Mouse (Mus musculus) spleen, postnatal 36 days (tissue): ENCODE measurements around the gene Tprn.
"Not testable (repeated sequence)": the region's sequence is repeated elsewhere in the genome, so short reads cannot be mapped to it uniquely, and the experiment has no call there.

Source experiments
- DNase-seq, 2 experiments: peaks; one replicate each; pipeline ENCODE4 v3.0.0; 2022; ENCODE audit warnings: low spot score in 2 of 2, mixed read lengths in 1 of 2

Tprn gene

GRCm38 (mm10) chr2:25237522-25237921 lies 24.9 kb upstream of the Tprn start:
- DNase-seq: no peak

DNA sequence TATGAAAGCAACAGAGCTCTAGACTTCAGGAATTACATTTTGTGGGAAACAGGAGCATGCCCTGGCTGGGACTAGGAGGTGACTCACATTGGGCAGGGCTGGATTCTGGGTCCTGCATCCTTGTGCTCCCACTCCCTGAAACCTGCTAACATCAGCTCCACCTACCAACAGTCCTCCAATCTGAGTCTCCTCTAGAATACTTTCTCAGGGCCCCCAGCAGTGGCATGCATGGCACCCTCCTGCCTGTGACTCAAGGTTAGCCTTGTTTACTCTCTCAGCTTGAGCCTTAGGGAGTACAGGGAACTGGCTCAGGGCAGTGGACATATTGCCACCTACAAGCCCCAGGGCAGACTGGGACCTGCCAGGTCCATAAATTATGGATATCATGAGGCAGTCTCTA lies 24.3 kb upstream of the Tprn start:
- DNase-seq: no peak

DNA sequence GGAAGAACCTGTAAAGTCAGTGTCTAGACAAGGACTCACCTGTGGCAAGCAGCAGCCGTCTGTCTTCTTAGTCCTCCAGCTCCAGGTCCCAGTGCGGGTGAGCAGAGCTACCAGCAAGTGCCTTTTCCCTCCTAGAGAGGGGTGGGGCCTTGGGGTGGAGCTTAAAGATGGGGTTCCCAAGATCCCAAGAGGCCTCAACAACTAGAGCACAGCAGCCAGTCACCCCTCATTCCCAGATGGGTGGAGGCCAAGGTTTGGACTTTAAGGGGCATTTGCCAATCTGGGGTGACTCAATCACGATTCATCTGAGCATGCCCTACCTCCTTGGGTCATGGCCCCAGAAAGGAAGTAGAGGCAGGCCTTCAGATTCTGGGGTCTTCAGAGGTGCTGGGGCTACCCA lies 22.7 kb upstream of the Tprn start:
- no peak for DNase-seq

DNA sequence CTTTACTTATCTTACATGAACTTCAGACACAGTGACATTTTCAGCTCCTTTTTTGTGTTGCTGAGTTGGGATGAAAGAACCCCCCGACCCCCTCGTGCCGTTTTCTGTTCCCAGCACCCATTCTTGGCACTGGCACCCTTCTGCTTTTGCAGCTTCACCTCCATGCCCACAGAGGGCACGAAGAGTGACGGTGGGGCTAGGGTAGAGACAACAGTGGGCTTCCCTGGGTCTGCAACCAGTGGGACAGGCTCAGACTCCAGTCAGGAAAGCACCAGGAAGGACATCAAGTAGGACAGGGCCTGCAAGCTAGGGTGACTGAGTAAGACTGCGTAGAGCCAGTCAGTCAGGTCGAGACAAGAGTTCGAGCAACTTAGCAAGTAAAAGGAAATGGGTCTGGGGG lies 22.1 kb upstream of the Tprn start:
- DNase-seq: no peak

GRCm38 (mm10) chr2:25240723-25241437 lies 21.5 kb upstream of the Tprn start:
- peak; percentile 35 to 49 for DNase-seq

DNA sequence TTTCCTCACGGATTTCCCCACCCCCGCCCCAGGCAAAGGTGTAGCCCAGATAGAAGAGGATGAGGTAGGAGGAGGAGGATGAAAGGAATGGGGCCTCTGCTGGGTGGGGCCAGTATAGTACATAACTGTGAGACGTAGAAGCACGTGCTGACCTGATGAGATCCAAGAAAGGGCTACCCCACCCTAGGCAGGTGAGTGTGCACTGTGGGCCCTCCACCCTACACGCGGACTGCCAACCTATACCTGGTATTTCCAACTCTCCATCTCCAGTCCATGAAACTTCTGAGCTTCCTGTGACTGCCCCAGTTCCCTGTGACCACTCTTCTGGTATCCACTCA lies 21.0 kb upstream of the Tprn start:
- DNase-seq: no peak

DNA sequence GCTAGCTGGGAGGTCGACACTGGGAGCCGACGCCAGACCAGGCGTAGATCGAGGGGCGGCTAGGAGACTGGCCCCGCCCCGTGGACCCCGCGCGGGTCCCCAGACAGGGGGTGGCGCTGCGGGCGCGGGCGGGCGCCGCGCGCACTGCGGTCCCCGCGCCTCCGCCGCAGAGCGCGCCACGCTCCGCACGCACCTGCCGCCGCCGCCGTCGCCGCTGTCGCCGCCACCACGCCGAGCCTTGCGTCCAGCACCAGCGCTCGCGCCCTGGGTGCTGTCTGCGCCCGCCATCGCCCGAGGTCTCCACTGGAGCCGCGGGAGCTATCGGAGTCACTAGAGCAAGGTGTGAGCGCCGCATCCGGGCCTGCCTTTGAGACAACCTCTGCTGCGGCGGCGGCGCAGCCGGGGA lies 20.3 kb upstream of the Tprn start, which contains the start of the genes Rnf208 and Cysrt1:
Gene Rnf208, plus strand, starts transcription at position 155 of the 406 bp plus-strand sequence.
Gene Cysrt1, minus strand, starts transcription at position 352 of the 406 bp plus-strand sequence.
- no peak for DNase-seq

GRCm38 (mm10) chr2:25243342-25243741 lies 19.1 kb upstream of the Tprn start:
- no peak for DNase-seq

GRCm38 (mm10) chr2:25244144-25244543 lies 18.3 kb upstream of the Tprn start:
- DNase-seq: no peak

DNA sequence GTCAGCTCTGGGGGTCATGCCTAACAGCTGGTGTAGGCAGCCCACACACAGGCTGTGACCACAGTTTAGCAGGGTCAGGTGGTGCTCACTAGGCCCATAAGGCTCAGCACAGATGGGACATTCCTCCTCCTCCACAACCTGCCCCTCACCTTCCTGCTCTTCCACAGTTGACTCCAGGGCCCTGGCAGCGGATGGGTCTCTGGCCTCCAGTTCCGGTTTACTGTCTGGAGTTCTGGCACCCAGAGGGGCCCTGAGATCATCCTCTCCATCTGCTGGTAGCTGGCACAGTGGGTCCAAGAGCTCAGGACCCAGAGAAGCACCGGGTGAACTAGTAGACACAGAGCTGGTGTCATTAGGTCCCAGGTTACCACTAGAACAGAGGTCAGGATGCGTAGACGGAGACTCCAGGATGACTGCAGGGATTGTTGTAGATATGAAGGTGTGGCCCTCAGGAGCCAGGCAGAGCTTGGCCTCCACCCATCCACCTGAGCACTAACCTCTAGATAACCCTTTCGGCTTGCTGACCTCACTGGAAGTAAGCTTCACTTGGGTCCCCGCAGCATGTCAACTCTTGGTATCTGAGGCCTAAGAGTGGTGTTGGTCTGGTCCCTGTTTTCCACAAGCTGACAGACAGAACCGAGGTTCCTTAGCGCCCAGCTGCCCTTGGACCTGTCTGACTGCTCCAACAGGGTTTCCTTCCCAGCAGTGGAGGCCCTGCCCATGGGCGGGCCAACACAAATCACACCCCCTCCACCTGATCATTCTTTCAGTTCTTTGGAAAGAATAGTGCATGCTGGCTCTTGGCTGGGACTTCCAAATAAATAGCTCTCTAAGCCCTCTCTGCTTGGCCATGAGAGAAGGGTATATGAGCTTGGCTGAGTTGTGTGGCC lies 16.0 kb upstream of the Tprn start, which contains the start of gene AL732309.1:
Gene AL732309.1, minus strand, starts transcription at position 681 of the 890 bp plus-strand sequence.
- no peak for DNase-seq

DNA sequence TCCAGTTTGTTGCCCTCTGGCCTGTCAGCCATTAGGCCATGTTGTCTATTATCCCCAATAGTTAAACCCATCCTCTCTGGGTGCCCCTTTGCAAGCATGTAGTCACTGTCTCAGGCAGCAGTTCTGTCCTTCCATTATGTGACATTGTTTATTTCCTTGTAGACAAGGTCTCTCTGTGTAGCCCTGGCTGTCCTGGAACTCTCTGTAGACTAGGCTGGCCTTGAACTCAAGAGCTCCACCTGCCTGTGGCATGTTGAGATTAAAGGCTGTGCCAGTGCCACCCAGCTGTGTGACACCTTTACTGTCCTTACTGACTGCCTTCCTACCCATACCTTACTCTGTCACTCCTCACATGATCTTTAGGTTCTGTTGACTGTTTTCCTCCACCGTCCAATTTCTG lies 10.1 kb upstream of the Tprn start:
- DNase-seq: no peak

DNA sequence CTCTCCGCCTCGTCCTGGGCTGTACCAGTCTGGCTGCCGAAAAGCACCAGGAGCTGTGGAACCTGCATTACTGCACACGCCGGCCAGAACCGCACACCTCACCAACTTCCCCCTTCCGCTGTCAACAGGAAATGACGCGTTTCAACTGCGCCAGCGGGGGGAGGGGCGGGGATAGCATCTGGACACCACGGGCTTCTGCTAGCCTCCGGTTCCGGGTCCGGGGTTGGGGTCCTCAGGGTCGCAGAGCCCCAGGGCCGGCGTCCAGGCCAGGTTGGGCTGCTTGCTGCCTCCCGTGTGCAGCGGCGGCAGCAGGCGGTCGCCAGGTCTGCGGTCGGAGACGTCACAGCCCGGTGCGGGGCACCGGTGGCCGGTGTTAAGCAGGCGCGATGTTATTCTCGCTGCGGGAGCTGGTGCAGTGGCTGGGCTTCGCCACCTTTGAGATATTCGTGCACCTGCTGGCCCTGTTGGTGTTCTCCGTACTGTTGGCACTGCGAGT lies 7.1 kb upstream of the Tprn start, which contains the start of gene Tmem203:
Gene Tmem203, plus strand, starts transcription at position 156 of the 496 bp plus-strand sequence.
- peak; percentile 82 to 85 for DNase-seq

DNA sequence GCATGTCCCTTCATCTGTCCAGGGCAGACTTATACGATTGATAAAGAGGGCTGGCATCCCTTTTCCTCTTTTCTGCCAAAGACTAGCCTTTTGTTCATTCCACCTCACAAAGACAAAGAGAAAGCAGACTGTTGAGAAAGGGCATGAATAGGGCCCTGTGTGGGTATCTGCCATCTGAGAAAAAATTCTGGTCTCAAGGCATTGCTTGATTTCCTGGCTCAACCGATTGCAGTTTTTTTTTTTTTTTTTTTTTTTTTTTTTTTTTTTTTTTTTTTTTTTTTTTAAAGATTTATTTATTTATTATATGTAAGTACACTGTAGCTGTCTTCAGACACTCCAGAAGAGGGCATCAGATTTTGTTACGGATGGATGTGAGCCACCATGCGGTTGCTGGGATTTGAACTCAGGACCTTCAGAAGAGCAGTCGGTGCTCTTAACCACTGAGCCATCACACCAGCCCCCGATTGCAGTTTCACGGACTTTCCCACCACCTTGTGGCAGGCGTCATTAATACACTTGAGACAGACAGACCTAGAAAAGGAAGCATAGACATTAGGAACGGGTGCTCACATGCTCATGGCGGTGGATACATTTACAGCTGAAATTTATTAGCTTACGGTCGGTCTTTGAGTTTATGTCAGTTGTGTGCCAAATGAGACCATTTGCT lies 5.8 kb upstream of the Tprn start:
- DNase-seq: peak; percentile 66 to 73

- DNase-seq: not testable (repeated sequence)
Observed at GRCm38 (mm10) chr2:25257250-25257649, 5.2 kb upstream of the Tprn start.

GRCm38 (mm10) chr2:25258887-25259286 lies 3.5 kb upstream of the Tprn start:
- no peak for DNase-seq

DNA sequence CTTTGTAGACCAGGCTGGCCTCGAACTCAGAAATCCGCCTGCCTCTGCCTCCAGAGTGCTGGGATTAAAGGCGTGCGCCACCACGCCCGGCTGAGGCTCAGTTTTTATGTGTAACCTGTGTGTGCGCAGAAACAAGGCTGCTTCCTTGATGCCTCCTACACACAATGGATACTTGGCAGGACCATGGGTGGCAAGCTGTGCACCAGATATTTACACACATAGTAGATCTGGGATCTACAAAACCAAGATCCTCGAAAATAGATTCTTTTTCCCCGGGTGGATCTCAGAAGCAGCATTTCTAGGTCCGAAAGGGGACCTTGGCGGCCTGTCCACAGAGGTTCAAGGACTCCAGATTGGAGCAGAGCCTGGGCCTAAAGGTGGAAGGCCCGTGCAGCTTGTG lies 548 bp upstream of the Tprn start:
- DNase-seq: no peak

- peak; percentile 30 to 33 for DNase-seq
Observed at GRCm38 (mm10) chr2:25262795-25263622, 591 bp downstream of the Tprn start.

- no peak for DNase-seq
Observed at GRCm38 (mm10) chr2:25263623-25264285, 1.3 kb downstream of the Tprn start.

GRCm38 (mm10) chr2:25264286-25264660 lies 1.9 kb downstream of the Tprn start:
- no peak for DNase-seq

DNA sequence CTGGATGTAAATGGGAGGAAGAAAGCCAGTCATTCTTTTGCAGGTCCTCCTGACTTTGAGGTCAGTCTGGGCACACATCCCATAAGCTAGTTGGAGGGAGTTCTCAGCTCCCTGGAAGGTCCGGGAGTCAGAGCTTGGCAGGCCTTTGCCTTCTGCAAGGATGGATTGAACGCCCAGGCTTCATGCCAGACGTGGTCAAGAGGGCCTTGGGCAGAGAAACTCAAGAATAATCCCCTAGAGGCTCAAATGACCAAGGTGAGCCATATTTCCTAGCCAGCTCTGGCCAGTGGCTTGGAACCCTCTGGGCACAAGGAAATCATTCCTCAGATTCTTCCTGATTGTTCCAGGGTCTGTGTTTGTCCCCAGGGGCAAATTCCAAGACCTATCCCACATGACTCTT lies 2.4 kb downstream of the Tprn start:
- no peak for DNase-seq
